Mouse (Mus musculus): ENCODE data around the gene Cyp4f37.

GRCm38 (mm10) chr17:32577496-32578186 lies 43.5 kb upstream of the Cyp4f37 start:
- TF ChIP-seq CTCF (IDR thresholded peaks at IDR 0.05; ENCODE audit: low read depth, low read length) (no peak), GATA1 (IDR thresholded peaks at IDR 0.05; ENCODE audit: borderline replicate concordance, low read length) (no peak), GATA2 (IDR thresholded peaks at IDR 0.05; ENCODE audit: borderline replicate concordance, low read depth, low read length) (no peak), TAL1 (conservative IDR thresholded peaks at IDR 0.05; ENCODE audit: low read depth, low read length) (no peak)

Measured in G1E (cell line).